Mouse (Mus musculus) embryonic facial prominence, embryonic 12.5 days (tissue): ENCODE measurements around the gene Pmfbp1. TPM values are rescaled to one million over a fixed set of nuclear protein-coding genes. Genes with fewer than 3 reads are reported as not detected.

Source experiments
- polyA plus RNA-seq: library from polyadenylated mRNA; unstranded; fragments of >200 nt; fragmentation: Nextera tagmentation; extraction: Ambion mirVana; gene quantifications from 2 replicates; pipeline ENCODE4 v1.2.1, GENCODE M21; 2016

Gene Pmfbp1
- polyA plus RNA-seq, 1 experiment from 2014 or later, result not detected

Other genes with a start within 250 kb of the Pmfbp1 start
- gene Dhx38, start 71.8 kb downstream of the Pmfbp1 start, polyA plus RNA-seq, result 29.9 and 32.2 TPM in 2 replicates
- 21.2 and 22.4 TPM in 2 replicates for gene Txnl4b, start 71.9 kb downstream of the Pmfbp1 start, polyA plus RNA-seq
- gene Hp, start 85.1 kb downstream of the Pmfbp1 start, polyA plus RNA-seq, result 0.55 and 0.90 TPM in 2 replicates
- 50.4 and 54.8 TPM in 2 replicates for gene Dhodh, start 114.6 kb downstream of the Pmfbp1 start, polyA plus RNA-seq
- 0.13 and 0.22 TPM in 2 replicates for gene Pkd1l3, start 120.5 kb downstream of the Pmfbp1 start, polyA plus RNA-seq
- gene Ist1, start 199.2 kb downstream of the Pmfbp1 start, polyA plus RNA-seq, result 157 and 165 TPM in 2 replicates
- gene Zfp821, start 211.5 kb downstream of the Pmfbp1 start, polyA plus RNA-seq, result 58.2 and 60.6 TPM in 2 replicates
- gene Atxn1l, start 243.7 kb downstream of the Pmfbp1 start, polyA plus RNA-seq, result 9.3 and 9.6 TPM in 2 replicates